Mouse (Mus musculus) intestine, embryonic 15.5 days (tissue): ENCODE results near the gene Asb4. TPM values are rescaled to one million over a fixed set of nuclear protein-coding genes. Genes with fewer than 3 reads are reported as not detected.

Experiments used
- ATAC-seq: fragments of 200-750 bp; cut with Nextera tagmentation; 2 replicates; pipeline ENCODE4 v1.8.0; 2017; ENCODE audit warnings: moderate TSS enrichment, moderate library complexity
- H3K27ac ChIP-seq: fragments of 300-500 bp; sonication (generic); 2 replicates; pipeline ENCODE4 v1.5.1; 2015; ENCODE audit warnings: mild to moderate bottlenecking, inconsistent platforms
- H3K27me3 ChIP-seq: fragments of 300-500 bp; sonication (generic); replicated peaks from 2 replicates; pipeline ENCODE4 v1.6.1; 2015; ENCODE audit warnings: inconsistent platforms
- H3K36me3 ChIP-seq: fragments of 300-500 bp; sonication (generic); 2 replicates; pipeline ENCODE4 v1.6.1; 2015; ENCODE audit warnings: inconsistent platforms
- H3K4me1 ChIP-seq: fragments of 300-500 bp; sonication (generic); replicated peaks from 2 replicates; pipeline ENCODE4 v1.6.1; 2015; ENCODE audit warnings: inconsistent platforms
- H3K4me2 ChIP-seq: fragments of 300-500 bp; sonication (generic); replicated peaks from 2 replicates; pipeline ENCODE4 v1.6.1; 2015; ENCODE audit warnings: mild to moderate bottlenecking, inconsistent platforms
- H3K4me3 ChIP-seq: fragments of 300-500 bp; sonication (generic); replicated peaks from 2 replicates; pipeline ENCODE4 v1.5.1; 2015; ENCODE audit warnings: inconsistent platforms
- H3K9ac ChIP-seq: fragments of 300-500 bp; sonication (generic); 2 replicates; pipeline ENCODE4 v1.6.1; 2015; ENCODE audit warnings: inconsistent platforms
- H3K9me3 ChIP-seq: fragments of 300-500 bp; sonication (generic); 2 replicates; pipeline ENCODE4 v1.6.1; 2016; ENCODE audit warnings: inconsistent platforms
- WGBS: fragments of 180-500 bp; shearing (Covaris S2); methylation state at CpG from one replicate; pipeline ENCODE4 v1.1.7; 2015; 5-methylcytosine and 5-hydroxymethylcytosine counted together
- polyA plus RNA-seq: library from polyadenylated mRNA; unstranded; fragments of >200 nt; fragmentation: Nextera tagmentation; extraction: Ambion mirVana; gene quantifications from 2 replicates; pipeline ENCODE4 v1.2.1, GENCODE M21; 2015

The Asb4 gene
- polyA plus RNA-seq, 1 experiment from 2014 or later, result 18.8 TPM

GRCm38 (mm10) chr6:5455836-5456235 lies 72.7 kb downstream of the Asb4 start:
- H3K4me2 ChIP-seq, result no peak overlapping the region
- 79% methylated on average over 3 of the region's 3 CpGs for WGBS

GRCm38 (mm10) chr6:5470480-5471318 lies 87.5 kb downstream of the Asb4 start:
- H3K9ac ChIP-seq, result no peak overlapping the region
- no peak for ATAC-seq
- H3K27ac ChIP-seq, result no peak overlapping the region
- H3K4me3 ChIP-seq, result no peak overlapping the region
- H3K4me2 ChIP-seq, result no peak overlapping the region
- no peaks in the 10 kb centered on the region for H3K36me3 ChIP-seq
- no peaks in the 10 kb centered on the region for H3K9me3 ChIP-seq
- no peaks in the 10 kb centered on the region for H3K4me1 ChIP-seq
- WGBS, result 86% methylated on average over 10 of the region's 10 CpGs
- H3K27me3 ChIP-seq, result no peaks in the 10 kb centered on the region

More at GRCm38 (mm10) chr6:5455836-5456235, 72.7 kb downstream of the Asb4 start:
- Histone ChIP-seq H3K4me3 (no peak overlapping the region), H3K27me3 (no peaks in the 10 kb centered on the region), H3K36me3 (no peaks in the 10 kb centered on the region), H3K4me1 (no peaks in the 10 kb centered on the region), H3K9me3 (no peaks in the 10 kb centered on the region), H3K9ac (no peak overlapping the region), H3K27ac (no peak overlapping the region)
- no peak for ATAC-seq

GRCm38 (mm10) chr6:5472692-5473091 lies 89.5 kb downstream of the Asb4 start:
- no peaks in the 10 kb centered on the region for H3K36me3 ChIP-seq

GRCm38 (mm10) chr6:5474021-5474420 lies 90.8 kb downstream of the Asb4 start:
- ATAC-seq, result no peak
- Histone ChIP-seq H3K4me1 (no peaks in the 10 kb centered on the region), H3K36me3 (no peaks in the 10 kb centered on the region), H3K4me2 (no peak overlapping the region), H3K9me3 (no peaks in the 10 kb centered on the region), H3K4me3 (no peak overlapping the region), H3K9ac (no peak overlapping the region), H3K27ac (no peak overlapping the region), H3K27me3 (no peaks in the 10 kb centered on the region)
- 49% methylated on average over 1 of the region's 1 CpGs for WGBS

More at GRCm38 (mm10) chr6:5472692-5473091, 89.5 kb downstream of the Asb4 start:
- H3K4me3 ChIP-seq, result no peak overlapping the region
- no peak overlapping the region for H3K27ac ChIP-seq
- no peak overlapping the region for H3K4me2 ChIP-seq
- H3K4me1 ChIP-seq, result no peaks in the 10 kb centered on the region
- no peak overlapping the region for H3K9ac ChIP-seq
- ATAC-seq, result no peak
- 92% methylated on average over 2 of the region's 2 CpGs for WGBS
- no peaks in the 10 kb centered on the region for H3K9me3 ChIP-seq
- H3K27me3 ChIP-seq, result no peaks in the 10 kb centered on the region

- no peak overlapping the region for H3K27ac ChIP-seq
- no peak overlapping the region for H3K4me3 ChIP-seq
- H3K4me1 ChIP-seq, result no peaks in the 10 kb centered on the region
- H3K4me2 ChIP-seq, result no peak overlapping the region
- ATAC-seq, result no peak
- no peaks in the 10 kb centered on the region for H3K27me3 ChIP-seq
- H3K9ac ChIP-seq, result no peak overlapping the region
- H3K9me3 ChIP-seq, result no peaks in the 10 kb centered on the region
- WGBS, result 89% methylated on average over 2 of the region's 2 CpGs
- no peaks in the 10 kb centered on the region for H3K36me3 ChIP-seq
Observed at GRCm38 (mm10) chr6:5481066-5481465, 97.9 kb downstream of the Asb4 start.

- no peak overlapping the region for H3K9ac ChIP-seq
- ATAC-seq, result no peak
- H3K9me3 ChIP-seq, result no peaks in the 10 kb centered on the region
- no peak overlapping the region for H3K27ac ChIP-seq
- no peaks in the 10 kb centered on the region for H3K27me3 ChIP-seq
- WGBS, result 71% methylated on average over 3 of the region's 3 CpGs
- no peaks in the 10 kb centered on the region for H3K4me1 ChIP-seq
- no peak overlapping the region for H3K4me3 ChIP-seq
- no peak overlapping the region for H3K4me2 ChIP-seq
- no peaks in the 10 kb centered on the region for H3K36me3 ChIP-seq
Observed at GRCm38 (mm10) chr6:5482270-5482783, 99.1 kb downstream of the Asb4 start.

Other genes with a start within 250 kb of the Asb4 start
- 0.14 TPM in 1 of 2 replicates, not detected in the other for gene Pon1, start 189.4 kb upstream of the Asb4 start, polyA plus RNA-seq
- 22.4 and 23.5 TPM in 2 replicates for gene Pon3, start 127.1 kb upstream of the Asb4 start, polyA plus RNA-seq
- gene Pon2, start 84.9 kb upstream of the Asb4 start, polyA plus RNA-seq, result 58.4 and 64.5 TPM in 2 replicates
- 2.4 and 2.6 TPM in 2 replicates for gene Pdk4, start 112.9 kb downstream of the Asb4 start, polyA plus RNA-seq